8 mouse cellular contexts compared by ENCODE assay signal in the genomic region with DNA sequence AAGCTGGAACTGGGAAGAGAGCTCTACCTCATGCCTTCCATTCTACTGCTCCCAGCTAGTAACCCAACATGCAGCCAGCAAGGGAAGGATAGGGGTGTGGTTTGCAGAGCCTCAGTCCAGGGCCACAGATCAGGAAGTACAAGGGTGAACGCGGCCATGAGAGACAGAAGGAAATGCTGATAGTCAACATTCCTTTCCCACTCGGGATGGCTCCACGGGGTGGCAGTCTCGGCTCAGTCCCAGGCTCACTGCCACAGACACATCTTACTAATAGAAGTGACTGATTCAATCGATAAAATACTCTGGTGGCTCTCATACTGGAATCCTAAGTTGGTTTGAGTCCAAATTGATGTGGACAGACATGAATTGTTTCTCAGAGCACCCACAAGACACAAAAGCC. TPM values are rescaled to one million over a fixed set of nuclear protein-coding genes. Genes with fewer than 3 reads are reported as not detected.
A peak's percentile ranks its signal among the peaks of the same experiment; 100 is the strongest.
DNase-seq lines count a peak whose midpoint lies in the region; ATAC-seq lines count a peak whose summit lies in the region.

No protein-coding gene starts in this region.

- H3K9ac ChIP-seq in heart, embryonic 11.5 days (ENCODE audit: low read depth, low read length): no peak overlapping the region
- no peak overlapping the region for H3K9ac ChIP-seq in hindbrain, embryonic 12.5 days

- intact Hi-C loops in gastrocnemius, postnatal 36 days (cut with DNase I): loop anchor here (10.0 kb wide), 1 partner anchor 106 kb away; no protein-coding TSS in a partner anchor

- ATAC-seq in heart, embryonic 11.5 days (replicated peaks; ENCODE audit: insufficient number of reproducible peaks, low FRiP score, low TSS enrichment): no peak
- ATAC-seq in megakaryocyte, adult 5-6 weeks (ENCODE audit: poor library complexity, severe bottlenecking): peak; percentile 81
- ATAC-seq in hindbrain, embryonic 12.5 days (ENCODE audit: low FRiP score): no peak

- no peaks in the 10 kb centered on the region for H3K9me3 ChIP-seq in heart, embryonic 11.5 days (replicated peaks; ENCODE audit: control insufficient read depth, low read length)
- no peaks in the 10 kb centered on the region for H3K9me3 ChIP-seq in hindbrain, embryonic 12.5 days (replicated peaks)

- no peak overlapping the region for H3K4me3 ChIP-seq in heart, embryonic 11.5 days (ENCODE audit: low read depth, low read length)
- H3K4me3 ChIP-seq in hindbrain, embryonic 12.5 days: no peak overlapping the region

- no peaks in the 10 kb centered on the region for H3K27me3 ChIP-seq in heart, embryonic 11.5 days (ENCODE audit: control insufficient read depth, insufficient read depth, low read length)
- H3K27me3 ChIP-seq in hindbrain, embryonic 12.5 days: no peaks in the 10 kb centered on the region

- 0 out of 2 replicates have a peak, but pooled peaks cover 2% of the 10 kb centered on the region for H3K36me3 ChIP-seq in heart, embryonic 11.5 days (ENCODE audit: control insufficient read depth, insufficient read depth, low read length)
- peaks cover 42% of the 10 kb centered on the region for H3K36me3 ChIP-seq in hindbrain, embryonic 12.5 days

- WGBS in heart, embryonic 11.5 days (ENCODE audit: insufficient replicate concordance): 33% methylated on average over 6 of the region's 6 CpGs
- WGBS in hindbrain, embryonic 12.5 days: 76% methylated on average over 6 of the region's 6 CpGs

- H3K27ac ChIP-seq in heart, embryonic 11.5 days (ENCODE audit: low read depth, low read length): no peak overlapping the region
- H3K27ac ChIP-seq in hindbrain, embryonic 12.5 days: no peak overlapping the region

- peak; percentile 75 to 81 for DNase-seq in heart, adult 18-20 months
- DNase-seq in Muller cell, postnatal 12 days (ENCODE audit: inconsistent ontology term): peak; percentile 88
- peak; percentile 34 to 44 for DNase-seq in gastrocnemius, postnatal 36 days
- peak; percentile 66 for DNase-seq in kidney, postnatal 14 days
- DNase-seq in retina, postnatal 1 day: no peak

- H3K4me2 ChIP-seq in heart, embryonic 11.5 days: no peak overlapping the region
- H3K4me2 ChIP-seq in hindbrain, embryonic 12.5 days (replicated peaks): no peak overlapping the region

- no peaks in the 10 kb centered on the region for H3K4me1 ChIP-seq in heart, embryonic 11.5 days (ENCODE audit: control insufficient read depth, insufficient read depth, low read length)
- H3K4me1 ChIP-seq in hindbrain, embryonic 12.5 days: no peaks in the 10 kb centered on the region

RNA-seq across cellular contexts. Expression of a gene that starts 17.7 kb away (rescaled TPM):
- total RNA-seq in heart, adult 18-20 months (2021): 10 to 100 TPM; 84.6 to 86.7 TPM
- polyA plus RNA-seq in heart, embryonic 11.5 days (2014; fragmentation: Nextera tagmentation; extraction: Ambion mirVana): 56.0 and 59.7 TPM in 2 replicates
- total RNA-seq in gastrocnemius, postnatal 36 days (2021): 100 to 1,000 TPM; 116 to 120 TPM
- 34.2 and 34.4 TPM in 2 replicates for total RNA-seq in megakaryocyte, adult 5-6 weeks (2015)
- 28.3 and 33.8 TPM in 2 replicates for total RNA-seq in megakaryocyte, adult 5-6 weeks (2017)
- polyA plus RNA-seq in hindbrain, embryonic 12.5 days (2016; fragmentation: Nextera tagmentation; extraction: Ambion mirVana): 65.9 and 75.6 TPM in 2 replicates

RNA-seq across cellular contexts. Expression of a gene that starts 27.8 kb away (rescaled TPM):
- under 1 TPM; 0.27 to 0.33 TPM for total RNA-seq in heart, adult 18-20 months (2021)
- polyA plus RNA-seq in heart, embryonic 11.5 days (2014; fragmentation: Nextera tagmentation; extraction: Ambion mirVana): 1.9 and 3.1 TPM in 2 replicates
- total RNA-seq in gastrocnemius, postnatal 36 days (2021): 1 to 10 TPM in 1 of 2 experiments, under 1 TPM in 1; 0.86 to 1.1 TPM
- 0.68 TPM in 1 of 2 replicates, not detected in the other for total RNA-seq in megakaryocyte, adult 5-6 weeks (2015)
- not detected in 2 replicates for total RNA-seq in megakaryocyte, adult 5-6 weeks (2017)
- 4.5 and 6.5 TPM in 2 replicates for polyA plus RNA-seq in hindbrain, embryonic 12.5 days (2016; fragmentation: Nextera tagmentation; extraction: Ambion mirVana)
